Mouse (Mus musculus) midbrain, embryonic 14.5 days (tissue): ENCODE results near the gene C1qtnf1. TPM values are rescaled to one million over a fixed set of nuclear protein-coding genes. Genes with fewer than 3 reads are reported as not detected.
A peak's percentile ranks its signal among the peaks of the same experiment; 100 is the strongest.

Source experiments
- ATAC-seq: fragments of 200-750 bp; cut with Nextera tagmentation; 2 replicates; pipeline ENCODE4 v1.8.0; 2017; ENCODE audit warnings: moderate number of reproducible peaks, moderate library complexity; ENCODE audit not compliant: low FRiP score, low TSS enrichment
- DNase-seq: peaks from one replicate; pipeline ENCODE4 v3.0.0-alpha.2; 2015
- H3K27ac ChIP-seq: fragments of 300-500 bp; sonication (generic); replicated peaks from 2 replicates; pipeline ENCODE4 v1.5.1; 2014; ENCODE audit warnings: mild to moderate bottlenecking, low read depth, low read length, moderate library complexity
- H3K27me3 ChIP-seq: fragments of 300-500 bp; sonication (generic); 2 replicates; pipeline ENCODE4 v1.6.1; 2014; ENCODE audit warnings: low read length, control low read depth, mixed read lengths; ENCODE audit not compliant: control insufficient read depth, insufficient read depth
- H3K36me3 ChIP-seq: fragments of 300-500 bp; sonication (generic); 2 replicates; pipeline ENCODE4 v1.6.1; 2014; ENCODE audit warnings: low read length, control low read depth; ENCODE audit not compliant: control insufficient read depth, insufficient read depth
- H3K4me1 ChIP-seq: fragments of 300-500 bp; sonication (generic); 2 replicates; pipeline ENCODE4 v1.6.1; 2014; ENCODE audit warnings: mild to moderate bottlenecking, antibody characterized with exemption, low read length, control low read depth; ENCODE audit not compliant: control insufficient read depth, insufficient read depth
- H3K4me2 ChIP-seq: fragments of 300-500 bp; sonication (generic); 2 replicates; pipeline ENCODE4 v1.6.1; 2014; ENCODE audit warnings: mild to moderate bottlenecking, low read length, moderate library complexity
- H3K4me3 ChIP-seq: fragments of 300-500 bp; sonication (generic); replicated peaks from 2 replicates; pipeline ENCODE4 v1.5.1; 2014; ENCODE audit warnings: low read depth, low read length
- H3K9ac ChIP-seq: fragments of 300-500 bp; sonication (generic); replicated peaks from 2 replicates; pipeline ENCODE4 v1.6.1; 2014; ENCODE audit warnings: mild to moderate bottlenecking, low read length, moderate library complexity
- H3K9me3 ChIP-seq: fragments of 300-500 bp; sonication (generic); 2 replicates; pipeline ENCODE4 v1.6.1; 2016; ENCODE audit warnings: low read length, control low read depth, mixed read lengths; ENCODE audit not compliant: control insufficient read depth
- WGBS: fragments of 180-500 bp; shearing (Covaris S2); extraction: QIAGEN DNeasy Blood & Tissue Kit; methylation state at CpG from one replicate; pipeline ENCODE4 v1.1.7; 2014; 5-methylcytosine and 5-hydroxymethylcytosine counted together
- polyA plus RNA-seq: library from polyadenylated mRNA; unstranded; fragments of >200 nt; fragmentation: Nextera tagmentation; extraction: Ambion mirVana; gene quantifications from 2 replicates; pipeline ENCODE4 v1.2.1, GENCODE M21; 2014

The C1qtnf1 gene
- polyA plus RNA-seq, 1 experiment from 2014 or later, result 3.8 TPM

DNA sequence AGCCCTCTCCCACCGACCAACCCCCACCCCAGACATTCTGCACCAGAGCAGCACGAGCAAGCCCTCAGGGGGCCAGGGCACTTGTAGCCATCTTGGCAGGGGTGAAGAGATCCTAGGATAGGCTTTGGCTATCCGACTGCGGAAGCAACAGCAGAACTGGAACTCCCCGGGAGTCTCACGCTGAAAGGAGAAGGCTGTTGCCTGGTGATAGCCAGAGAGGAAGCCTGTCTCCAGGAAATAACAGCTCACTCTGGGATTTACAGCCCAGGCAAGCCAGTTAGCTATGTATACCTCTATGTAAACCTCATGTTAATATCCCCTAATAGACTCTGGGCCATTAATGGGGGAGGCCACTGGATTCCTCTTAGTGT, 27.5 kb upstream of the C1qtnf1 start:
- no peaks in the 10 kb centered on the region for H3K4me1 ChIP-seq
- WGBS, result 42% methylated on average over 6 of the region's 6 CpGs
- H3K9me3 ChIP-seq, result no peaks in the 10 kb centered on the region
- H3K36me3 ChIP-seq, result peaks cover 2% of the 10 kb centered on the region; the same call in 1 of the 2 replicates
- no peak overlapping the region for H3K4me2 ChIP-seq
- ATAC-seq, result no peak
- DNase-seq, result peak; percentile 11
- no peak overlapping the region for H3K4me3 ChIP-seq
- H3K27ac ChIP-seq, result no peak overlapping the region
- no peak overlapping the region for H3K9ac ChIP-seq
- no peaks in the 10 kb centered on the region for H3K27me3 ChIP-seq

DNA sequence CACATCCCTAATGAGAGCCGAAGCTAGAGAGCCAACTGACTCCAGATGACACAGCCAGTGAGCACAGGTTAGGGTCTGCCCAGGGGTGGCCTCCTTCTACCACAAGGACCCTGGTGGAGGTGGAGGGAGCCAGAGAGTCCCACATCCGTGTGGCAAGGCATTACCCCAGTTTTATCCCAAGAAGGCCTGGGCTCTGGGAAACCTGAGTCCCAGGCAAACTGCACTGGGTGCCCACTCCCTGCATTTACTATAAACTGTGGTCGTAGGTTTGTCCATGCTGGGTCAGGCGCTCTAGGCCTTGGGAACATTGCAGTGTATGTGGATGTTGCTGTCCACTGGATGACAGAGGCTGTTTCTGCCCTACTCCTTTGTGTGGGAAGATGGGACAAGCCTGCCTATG, 26.8 kb upstream of the C1qtnf1 start:
- ATAC-seq, result no peak
- WGBS, result 82% methylated on average over 4 of the region's 4 CpGs
- no peak overlapping the region for H3K9ac ChIP-seq
- H3K4me3 ChIP-seq, result no peak overlapping the region
- DNase-seq, result no peak
- H3K9me3 ChIP-seq, result no peaks in the 10 kb centered on the region
- no peak overlapping the region for H3K4me2 ChIP-seq
- no peak overlapping the region for H3K27ac ChIP-seq
- no peaks in the 10 kb centered on the region for H3K27me3 ChIP-seq
- H3K4me1 ChIP-seq, result no peaks in the 10 kb centered on the region
- H3K36me3 ChIP-seq, result peaks cover 7% of the 10 kb centered on the region

GRCm38 (mm10) chr11:118401760-118402280, 26.2 kb upstream of the C1qtnf1 start, which contains the start of gene Lgals3bp:
Gene Lgals3bp, minus strand, starts transcription at chr11:118402092.
- DNase-seq, result peak; percentile 44
- Histone ChIP-seq H3K9me3 (no peaks in the 10 kb centered on the region), H3K27me3 (no peaks in the 10 kb centered on the region), H3K27ac (no peak within 1 kb of the TSS), H3K36me3 (peaks cover 13% of the 10 kb centered on the region), H3K4me3 (no peak within 1 kb of the TSS), H3K9ac (no peak within 1 kb of the TSS), H3K4me2 (no peak within 1 kb of the TSS), H3K4me1 (no peaks in the 10 kb centered on the region)
- 54% methylated on average over 7 of the region's 7 CpGs for WGBS
- no peak for ATAC-seq

GRCm38 (mm10) chr11:118403183-118403582, 24.8 kb upstream of the C1qtnf1 start:
- Histone ChIP-seq H3K27me3 (no peaks in the 10 kb centered on the region), H3K4me1 (no peaks in the 10 kb centered on the region), H3K27ac (no peak overlapping the region), H3K4me3 (no peak overlapping the region), H3K9me3 (no peaks in the 10 kb centered on the region), H3K36me3 (peaks cover 26% of the 10 kb centered on the region), H3K9ac (no peak overlapping the region), H3K4me2 (no peak overlapping the region)
- DNase-seq, result no peak
- WGBS, result 84% methylated on average over 2 of the region's 2 CpGs
- ATAC-seq, result no peak

GRCm38 (mm10) chr11:118403951-118404899, 23.8 kb upstream of the C1qtnf1 start:
- Histone ChIP-seq H3K4me1 (no peaks in the 10 kb centered on the region), H3K4me2 (no peak overlapping the region), H3K4me3 (no peak overlapping the region), H3K36me3 (peaks cover 36% of the 10 kb centered on the region), H3K27me3 (no peaks in the 10 kb centered on the region), H3K9me3 (no peaks in the 10 kb centered on the region), H3K9ac (no peak overlapping the region), H3K27ac (no peak overlapping the region)
- WGBS, result 65% methylated on average over 6 of the region's 6 CpGs
- no peak for ATAC-seq
- DNase-seq, result no peak

DNA sequence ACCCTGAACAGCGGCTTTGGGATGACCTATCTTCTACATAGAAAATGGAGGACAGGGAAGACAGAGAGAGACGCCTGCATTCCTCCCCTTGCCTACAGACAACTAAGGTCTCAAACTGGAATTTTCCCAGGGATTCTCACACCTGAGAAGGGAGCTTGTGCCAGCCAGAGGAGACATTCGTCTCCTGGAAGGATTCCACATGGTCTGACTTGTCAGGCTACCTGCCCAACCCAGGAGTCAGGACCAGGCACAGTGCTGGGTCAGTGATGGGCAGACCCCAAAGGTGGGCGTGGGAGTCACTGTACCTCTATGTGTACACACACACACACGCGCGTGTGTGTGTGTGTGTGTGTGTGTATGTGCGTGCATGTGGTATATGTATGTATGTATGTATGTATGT, 22.7 kb upstream of the C1qtnf1 start:
- Histone ChIP-seq H3K36me3 (peaks cover 46% of the 10 kb centered on the region), H3K4me2 (no peak overlapping the region), H3K4me1 (no peaks in the 10 kb centered on the region), H3K27me3 (no peaks in the 10 kb centered on the region), H3K9me3 (no peaks in the 10 kb centered on the region), H3K9ac (no peak overlapping the region), H3K4me3 (no peak overlapping the region), H3K27ac (no peak overlapping the region)
- DNase-seq (no peak), ATAC-seq (no peak)
- WGBS, result 96% methylated on average over 8 of the region's 8 CpGs

GRCm38 (mm10) chr11:118406521-118406920, 21.5 kb upstream of the C1qtnf1 start:
- no peak overlapping the region for H3K9ac ChIP-seq
- H3K36me3 ChIP-seq, result peaks cover 58% of the 10 kb centered on the region
- ATAC-seq (no peak), DNase-seq (no peak)
- no peaks in the 10 kb centered on the region for H3K27me3 ChIP-seq
- 95% methylated on average over 5 of the region's 5 CpGs for WGBS
- H3K4me2 ChIP-seq, result no peak overlapping the region
- H3K27ac ChIP-seq, result no peak overlapping the region
- no peaks in the 10 kb centered on the region for H3K9me3 ChIP-seq
- no peak overlapping the region for H3K4me3 ChIP-seq
- H3K4me1 ChIP-seq, result no peaks in the 10 kb centered on the region

DNA sequence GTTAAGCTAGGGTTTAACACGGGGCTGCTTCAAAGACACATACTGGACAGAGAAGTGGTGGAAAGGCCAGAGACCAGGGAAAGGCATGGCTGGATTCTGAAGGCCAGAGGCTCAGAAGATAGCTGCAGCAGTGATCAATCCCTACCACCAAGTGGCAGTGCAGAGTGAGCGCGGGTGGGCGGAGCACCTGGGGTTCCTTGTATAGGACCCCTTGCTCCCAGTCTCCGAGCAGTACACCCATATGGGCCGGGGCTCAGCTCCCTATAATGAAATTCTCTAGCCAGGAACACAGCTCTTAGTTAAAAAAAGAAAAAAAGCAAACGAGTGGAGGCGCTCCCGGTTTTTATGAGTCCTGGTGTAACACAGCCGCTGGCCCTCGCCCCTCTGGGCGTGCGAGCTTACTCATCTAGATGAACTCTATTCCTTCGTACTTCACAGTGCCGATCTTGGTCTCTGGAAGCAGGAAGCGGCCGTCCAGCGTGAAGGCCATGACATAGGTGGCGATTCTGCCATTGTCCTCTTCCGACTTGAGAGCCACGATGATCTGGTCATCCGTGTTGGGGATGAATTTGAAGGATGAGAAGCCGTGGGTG, 20.6 kb upstream of the C1qtnf1 start:
- Histone ChIP-seq H3K4me3 (no peak overlapping the region), H3K36me3 (peaks cover 62% of the 10 kb centered on the region), H3K27me3 (no peaks in the 10 kb centered on the region), H3K9ac (no peak overlapping the region), H3K4me1 (no peaks in the 10 kb centered on the region), H3K9me3 (no peaks in the 10 kb centered on the region), H3K27ac (no peak overlapping the region), H3K4me2 (no peak overlapping the region)
- DNase-seq, result peak; percentile 11
- 89% methylated on average over 23 of the region's 23 CpGs for WGBS
- ATAC-seq, result no peak
